Mouse (Mus musculus) G1E (cell line): ENCODE results near the gene Ttc29. TPM values are rescaled to one million over a fixed set of nuclear protein-coding genes. Genes with fewer than 3 reads are reported as not detected.

Experiments
- ATAC-seq: 2 replicates; pipeline ENCODE4 v1.8.0; 2016; ENCODE audit warnings: mild to moderate bottlenecking; ENCODE audit not compliant: insufficient number of reproducible peaks, poor library complexity, low FRiP score, severe bottlenecking; ENCODE audit errors: extremely low read depth
- DNase-seq: peaks from one replicate; pipeline ENCODE4 v3.0.0; 2012; ENCODE audit warnings: low spot score
- H3K27me3 ChIP-seq: 2 replicates; pipeline ENCODE4 v1.6.1; 2012; ENCODE audit warnings: mild to moderate bottlenecking, low read length, inconsistent platforms; ENCODE audit not compliant: insufficient read depth
- H3K36me3 ChIP-seq: replicated peaks from 2 replicates; pipeline ENCODE3; 2012; ENCODE audit warnings: mild to moderate bottlenecking, inconsistent platforms
- H3K4me1 ChIP-seq: 2 replicates; pipeline ENCODE4 v1.6.1; 2012; ENCODE audit warnings: low read depth, low read length, inconsistent platforms, mixed read lengths; ENCODE audit not compliant: insufficient read depth
- H3K4me3 ChIP-seq: 2 replicates; pipeline ENCODE4 v1.5.1; 2012; ENCODE audit warnings: low read depth, mild to moderate bottlenecking, inconsistent platforms, low read length, moderate library complexity, mixed read lengths
- H3K9me3 ChIP-seq: replicated peaks from 2 replicates; pipeline ENCODE4 v1.6.1; 2012; ENCODE audit warnings: inconsistent platforms
- CTCF ChIP-seq: IDR thresholded peaks from 2 replicates; pipeline ENCODE4 v1.5.1; 2012; ENCODE audit warnings: low read depth, low read length, inconsistent platforms, mixed read lengths
- GATA1 ChIP-seq: IDR thresholded peaks from 2 replicates; pipeline ENCODE4 v1.6.1; 2012; ENCODE audit warnings: borderline replicate concordance, low read length, inconsistent platforms, mixed read lengths
- GATA2 ChIP-seq: IDR thresholded peaks from 2 replicates; pipeline ENCODE4 v1.6.1; 2012; ENCODE audit warnings: low read depth, low read length, inconsistent platforms, borderline replicate concordance
- POLR2AphosphoS5 ChIP-seq: IDR thresholded peaks from 2 replicates; pipeline ENCODE4 v1.6.1; 2012; ENCODE audit warnings: low read depth, low read length, inconsistent platforms; ENCODE audit not compliant: insufficient replicate concordance
- TAL1 ChIP-seq: conservative IDR thresholded peaks from 2 replicates; pipeline ENCODE4 v1.6.1; 2012; ENCODE audit warnings: low read depth, low read length, inconsistent platforms, mixed read lengths
- polyA plus RNA-seq: library from polyadenylated mRNA; stranded (reverse); fragments of >175 nt; gene quantifications from 2 replicates; pipeline ENCODE4 v1.2.3, GENCODE M21; 2012
- total RNA-seq, 2 experiments: library from RNA; stranded (forward) in 1 of 2; stranded (reverse) in 1 of 2; fragments of 200-1000 nt in 1 of 2; fragments of >200 nt in 1 of 2; fragmentation: Nextera tagmentation in 1 of 2; gene quantifications; 2 replicates each; pipeline ENCODE4 v1.2.3; 2014 to 2017

The Ttc29 gene
- total and polyA plus RNA-seq, 3 experiments, result 0.38 to 2.8 (median 1.2) TPM

DNA sequence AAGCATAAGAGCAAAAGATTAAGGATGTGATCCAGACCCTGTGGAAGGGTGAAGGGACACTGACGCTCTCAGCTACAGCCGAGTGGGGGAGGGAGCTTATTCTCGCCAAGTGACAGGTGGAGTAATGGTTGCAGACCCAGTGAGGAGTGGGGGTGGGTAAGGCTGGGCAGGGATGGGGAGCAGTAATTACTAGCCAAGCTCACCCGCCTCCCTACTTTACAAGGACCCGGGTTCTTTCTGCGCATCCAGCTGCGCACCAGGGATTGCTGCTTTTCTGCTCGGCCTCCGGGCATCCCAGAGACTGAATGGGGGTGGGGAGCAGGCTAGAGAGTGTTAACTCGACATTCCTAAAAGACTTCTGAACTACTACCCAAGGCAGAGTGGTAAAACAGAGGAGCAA, 213.4 kb downstream of the Ttc29 start:
- ATAC-seq (no peak), DNase-seq (no peak)
- Histone ChIP-seq H3K9me3 (no peaks in the 10 kb centered on the region), H3K36me3 (no peaks in the 10 kb centered on the region), H3K4me3 (no peak overlapping the region), H3K27me3 (peaks cover 13% of the 10 kb centered on the region), H3K4me1 (no peaks in the 10 kb centered on the region)
- no peak for TF ChIP-seq CTCF
- TF ChIP-seq POLR2AphosphoS5, result no peak
- no peak for TF ChIP-seq GATA2
- no peak for TF ChIP-seq GATA1
- no peak for TF ChIP-seq TAL1

DNA sequence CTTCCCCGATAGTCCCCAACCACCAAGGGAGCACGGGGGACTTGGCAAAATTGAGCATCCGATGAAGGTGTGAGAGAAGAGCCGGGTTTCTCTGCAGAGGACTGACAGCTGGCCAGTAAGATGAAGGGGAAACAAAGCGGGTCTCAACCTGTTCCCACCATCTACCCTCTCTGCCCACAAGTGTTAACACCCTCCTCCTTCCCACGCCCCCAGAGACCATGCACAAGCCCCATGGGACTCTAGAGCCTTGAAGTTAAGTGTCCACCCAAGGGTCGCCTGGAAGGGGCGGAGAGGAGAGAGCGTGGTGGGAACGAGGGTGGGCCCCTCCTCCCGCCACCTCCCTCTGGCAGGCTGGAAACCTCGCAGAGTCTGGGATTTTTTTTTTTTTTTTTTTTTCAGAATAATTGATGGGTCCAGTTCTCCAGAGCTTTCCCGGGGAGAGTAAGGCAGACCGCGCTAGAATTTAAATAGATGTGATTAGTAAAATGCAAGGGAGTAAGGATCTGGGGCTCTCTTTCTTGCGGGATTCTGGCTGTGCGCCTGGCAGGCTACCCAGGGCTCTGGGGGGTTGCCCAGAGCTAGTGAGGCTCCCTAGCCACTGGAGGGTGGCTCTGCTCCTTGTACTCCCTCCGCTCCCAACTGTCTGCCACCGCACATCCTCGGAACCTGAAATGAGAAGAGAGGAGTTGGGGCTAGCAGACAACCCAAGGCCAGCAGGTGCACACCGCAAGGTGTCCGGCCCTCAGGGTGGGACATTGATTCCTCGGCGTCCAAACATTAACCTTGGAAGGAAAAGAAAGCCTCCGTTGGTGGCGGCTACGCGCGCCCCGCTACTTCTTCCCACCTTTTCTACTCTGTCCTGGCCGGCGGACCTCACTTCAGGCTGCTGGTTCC, 214.0 kb downstream of the Ttc29 start:
- H3K9me3 ChIP-seq, result no peaks in the 10 kb centered on the region
- no peaks in the 10 kb centered on the region for H3K36me3 ChIP-seq
- H3K27me3 ChIP-seq, result peaks cover 13% of the 10 kb centered on the region
- H3K4me3 ChIP-seq, result no peak overlapping the region
- TF ChIP-seq GATA1, result no peak
- ATAC-seq (no peak), DNase-seq (no peak)
- no peaks in the 10 kb centered on the region for H3K4me1 ChIP-seq

DNA sequence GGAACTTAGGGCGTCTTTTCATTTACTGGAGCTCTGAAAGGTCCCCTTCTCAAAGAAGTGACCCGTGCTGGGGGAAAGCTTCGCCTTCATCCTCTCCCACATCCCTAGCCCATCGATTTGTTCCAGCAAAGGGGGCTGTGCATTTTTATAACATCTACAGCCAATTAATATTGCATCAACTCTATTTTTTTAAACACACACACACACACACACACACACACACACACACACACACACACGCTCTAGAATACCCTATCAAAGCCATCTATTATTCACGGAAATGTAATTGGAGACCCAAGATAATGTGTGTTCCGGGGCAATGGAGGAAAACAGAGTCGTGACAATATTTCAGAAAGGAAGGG, 214.7 kb downstream of the Ttc29 start:
- ATAC-seq, result no peak
- DNase-seq, result no peak
- no peak for TF ChIP-seq TAL1
- TF ChIP-seq GATA2, result no peak
- no peak for TF ChIP-seq CTCF
- no peak for TF ChIP-seq GATA1
- TF ChIP-seq POLR2AphosphoS5, result no peak
- Histone ChIP-seq H3K9me3 (no peaks in the 10 kb centered on the region), H3K27me3 (peaks cover 13% of the 10 kb centered on the region), H3K4me1 (no peaks in the 10 kb centered on the region), H3K4me3 (no peak overlapping the region), H3K36me3 (no peaks in the 10 kb centered on the region)

DNA sequence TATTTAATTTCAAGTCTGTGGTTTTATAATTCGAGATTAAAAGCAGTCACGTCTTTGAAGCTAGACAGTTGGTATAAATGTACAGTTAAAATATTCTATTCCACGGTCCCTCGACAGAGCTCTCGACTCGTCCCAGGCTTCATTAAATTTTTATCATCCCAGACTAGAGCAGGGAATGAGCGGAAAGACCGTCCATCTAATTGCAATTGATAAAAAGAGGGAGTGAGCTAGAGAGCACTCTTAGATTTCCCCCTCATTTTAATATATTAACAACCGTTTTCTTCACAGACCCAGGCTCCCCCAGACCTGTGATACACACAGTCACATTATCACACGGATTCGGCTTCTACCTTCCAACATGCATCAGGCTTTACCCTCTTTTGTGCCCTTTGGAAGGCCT, 215.1 kb downstream of the Ttc29 start:
- Histone ChIP-seq H3K36me3 (no peaks in the 10 kb centered on the region), H3K4me3 (no peak overlapping the region), H3K27me3 (peaks cover 13% of the 10 kb centered on the region), H3K4me1 (no peaks in the 10 kb centered on the region), H3K9me3 (no peaks in the 10 kb centered on the region)
- DNase-seq (no peak), ATAC-seq (no peak)
- no peak for TF ChIP-seq GATA1
- TF ChIP-seq CTCF, result no peak
- no peak for TF ChIP-seq GATA2
- no peak for TF ChIP-seq TAL1
- TF ChIP-seq POLR2AphosphoS5, result no peak

DNA sequence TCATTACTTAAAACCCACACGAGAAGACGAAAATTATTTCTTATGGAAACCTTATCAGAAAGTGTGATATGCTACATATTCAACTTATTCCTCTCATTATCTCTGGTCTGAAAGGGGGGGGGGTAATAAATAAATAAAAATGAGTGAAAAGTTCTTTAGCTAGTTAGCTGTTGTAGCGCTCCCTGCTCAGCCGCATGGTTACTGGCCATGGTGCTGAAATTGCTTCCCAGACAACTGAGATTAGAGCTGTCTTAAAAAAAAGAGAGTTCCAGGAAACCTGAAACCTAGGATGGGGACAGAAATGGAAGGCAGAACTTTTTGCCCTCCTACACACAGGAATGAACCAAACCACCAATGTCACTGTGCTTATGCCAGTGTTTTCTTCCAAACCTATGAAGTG, 218.3 kb downstream of the Ttc29 start:
- no peak overlapping the region for H3K4me3 ChIP-seq
- H3K27me3 ChIP-seq, result peaks cover 24% of the 10 kb centered on the region
- no peaks in the 10 kb centered on the region for H3K36me3 ChIP-seq
- TF ChIP-seq TAL1 (no peak), POLR2AphosphoS5 (no peak), GATA2 (no peak), GATA1 (no peak), CTCF (no peak)
- H3K4me1 ChIP-seq, result no peaks in the 10 kb centered on the region
- DNase-seq, result no peak
- peaks cover 2% of the 10 kb centered on the region; the same call in 1 of the 2 replicates for H3K9me3 ChIP-seq
- ATAC-seq, result no peak

DNA sequence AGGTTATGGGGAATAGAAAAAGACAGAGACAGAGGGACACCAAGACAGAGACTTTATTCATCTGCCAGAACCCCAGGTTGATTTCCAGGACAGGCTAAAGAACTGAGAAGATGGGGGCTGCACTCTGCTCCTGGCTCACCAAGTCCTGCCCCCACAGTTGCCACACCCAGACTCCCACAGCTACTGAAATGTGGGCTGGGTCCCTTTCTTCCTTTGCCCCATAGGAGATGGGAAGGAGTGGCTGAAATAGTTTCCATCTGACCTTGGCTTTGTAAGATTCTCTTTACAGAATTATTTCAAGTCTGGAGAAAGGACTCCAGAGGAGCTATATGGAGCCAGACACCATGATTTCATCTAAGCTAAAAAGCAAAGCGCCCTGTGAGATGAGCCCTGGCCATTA, 219.4 kb downstream of the Ttc29 start:
- ATAC-seq, result no peak
- no peak overlapping the region for H3K4me3 ChIP-seq
- no peak for TF ChIP-seq TAL1
- TF ChIP-seq POLR2AphosphoS5, result no peak
- no peak for TF ChIP-seq GATA2
- TF ChIP-seq CTCF, result no peak
- TF ChIP-seq GATA1, result no peak

More for the DNA sequence above, 219.4 kb downstream of the Ttc29 start:
- H3K36me3 ChIP-seq, result no peaks in the 10 kb centered on the region
- no peaks in the 10 kb centered on the region for H3K4me1 ChIP-seq
- DNase-seq, result no peak
- peaks cover 24% of the 10 kb centered on the region for H3K27me3 ChIP-seq
- peaks cover 3% of the 10 kb centered on the region; the same call in 1 of the 2 replicates for H3K9me3 ChIP-seq
